Mouse (Mus musculus): ENCODE measurements around the gene Ldlr.
A peak's percentile ranks its signal among the peaks of the same experiment; 100 is the strongest.
"Not testable (repeated sequence)": the region's sequence is repeated elsewhere in the genome, so short reads cannot be mapped to it uniquely, and the experiment has no call there.

Ldlr gene

GRCm38 (mm10) chr9:21758576-21759529, 35.6 kb downstream of the Ldlr start:
- DNase-seq (ENCODE audit: low read depth), result no peak

DNA sequence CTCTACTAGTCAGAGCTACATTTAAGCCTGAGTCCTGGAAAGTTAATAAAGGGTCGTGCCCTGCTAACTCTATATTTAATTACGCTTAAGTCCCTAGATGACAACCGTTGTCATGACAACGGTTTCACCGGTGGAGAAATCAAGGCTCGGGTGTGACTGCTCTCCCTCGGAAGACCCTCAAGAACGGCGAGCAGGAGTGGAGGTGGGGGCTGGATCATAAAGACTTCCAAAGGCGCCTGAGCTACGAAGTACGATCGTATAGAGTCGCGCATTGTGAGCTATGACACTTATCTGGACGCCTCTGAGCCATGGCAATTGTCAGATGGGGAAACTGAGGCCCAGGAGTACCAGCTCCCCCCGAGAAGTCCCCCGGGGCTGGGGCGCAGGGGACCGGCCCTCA, 36.4 kb downstream of the Ldlr start:
- no peak for DNase-seq (ENCODE audit: low read depth)

DNA sequence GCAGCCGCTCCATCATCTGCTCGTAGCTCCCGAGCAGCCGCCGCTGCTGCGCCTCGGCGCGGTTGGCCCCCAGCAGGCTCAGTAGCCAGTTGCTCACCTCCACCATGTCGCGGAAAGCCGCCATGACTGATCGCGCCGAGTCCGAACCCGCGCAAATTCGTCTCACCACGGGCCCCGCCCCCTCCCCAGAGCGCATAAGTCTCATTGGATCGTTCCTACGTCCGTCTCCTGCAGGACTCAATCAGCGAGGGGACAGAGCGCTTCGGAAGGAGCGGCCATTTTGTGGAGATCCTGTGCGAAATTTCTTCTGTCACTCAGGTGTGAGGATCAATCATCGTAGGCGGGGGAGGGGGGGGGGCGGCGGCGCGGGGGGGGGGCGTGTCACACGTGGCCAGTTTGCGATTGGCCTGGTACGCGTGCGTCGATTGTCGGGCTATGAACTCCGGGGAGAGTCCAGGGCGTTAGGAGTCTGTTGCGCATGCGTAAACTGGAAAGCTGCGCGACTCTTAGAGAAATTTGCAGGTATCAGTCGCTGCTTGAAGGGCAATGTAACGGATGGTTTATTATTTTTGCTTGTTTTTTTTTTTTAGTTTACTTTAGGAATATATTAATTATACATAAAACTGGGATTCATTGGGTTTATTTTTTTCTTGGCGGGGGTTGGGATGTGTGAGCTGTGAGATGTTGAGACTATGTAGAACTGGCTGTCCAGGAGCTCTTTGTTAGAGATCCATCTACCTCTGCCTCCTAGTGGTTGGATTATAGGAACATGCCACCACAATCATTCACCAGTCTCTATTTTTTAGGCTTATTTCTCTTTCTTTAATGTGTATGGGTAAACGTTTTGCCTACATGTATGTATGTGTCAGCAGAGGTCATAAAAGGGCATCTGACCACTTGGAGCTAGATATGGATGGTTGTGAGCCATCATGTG, 37.1 kb downstream of the Ldlr start, which contains the start of gene Spc24:
Gene Spc24, minus strand, starts transcription at position 149 of the 934 bp plus-strand sequence.
- DNase-seq (ENCODE audit: low read depth), result peak; percentile 96

- no peak for DNase-seq (ENCODE audit: low read depth)
Observed at GRCm38 (mm10) chr9:21762135-21762534, 38.9 kb downstream of the Ldlr start.

- DNase-seq (ENCODE audit: low read depth), result no peak
Observed at GRCm38 (mm10) chr9:21764084-21764999, 41.1 kb downstream of the Ldlr start.

DNA sequence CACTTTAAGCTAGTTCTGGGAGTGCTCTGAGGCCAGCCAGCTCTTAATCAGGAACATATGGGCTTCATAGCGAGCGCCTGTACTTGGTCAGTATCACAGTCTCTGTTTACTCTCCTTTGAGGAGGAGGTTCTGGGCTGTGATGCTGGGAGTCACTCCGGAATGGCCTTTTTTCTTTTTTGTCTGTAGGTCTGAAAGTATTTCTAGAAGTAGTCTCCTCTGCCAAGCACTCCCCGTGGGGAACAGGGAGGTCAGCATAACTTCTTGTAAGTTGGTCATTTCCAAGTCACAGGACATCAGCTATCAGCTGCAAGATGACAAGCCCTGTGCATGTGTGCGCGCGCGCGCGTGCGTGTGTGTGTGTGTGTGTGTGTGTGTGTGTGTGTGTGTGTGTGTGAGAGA, 44.6 kb downstream of the Ldlr start:
- DNase-seq (ENCODE audit: low read depth), result peak; percentile 85

GRCm38 (mm10) chr9:21768511-21769411, 45.5 kb downstream of the Ldlr start:
- peak; percentile 78 for DNase-seq (ENCODE audit: low read depth)

GRCm38 (mm10) chr9:21769558-21770183, 46.4 kb downstream of the Ldlr start:
- peak; percentile 32 for DNase-seq (ENCODE audit: low read depth)

DNA sequence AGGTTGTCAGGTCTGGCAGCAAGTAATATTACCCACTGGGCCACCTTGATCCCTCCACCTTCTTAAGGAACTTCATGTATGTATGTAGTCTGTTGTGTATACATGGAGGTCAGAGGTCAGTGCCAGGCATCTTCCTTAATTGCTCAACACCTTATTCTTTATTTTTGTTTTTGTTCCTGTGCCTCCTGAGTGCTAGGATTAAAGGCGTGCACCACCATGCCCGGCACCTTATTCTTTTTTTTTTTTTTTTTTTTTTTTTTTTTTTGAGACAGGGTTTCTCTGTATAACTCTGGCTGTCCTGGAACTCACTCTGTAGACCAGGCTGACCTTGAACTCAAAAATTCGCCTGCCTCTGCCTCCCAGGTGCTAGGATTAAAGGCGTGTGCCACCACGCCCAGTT, 50.1 kb downstream of the Ldlr start:
- DNase-seq (ENCODE audit: low read depth), result not testable (repeated sequence)

- no peak for DNase-seq (ENCODE audit: low read depth)
Observed at GRCm38 (mm10) chr9:21774353-21774752, 51.1 kb downstream of the Ldlr start.

- no peak for DNase-seq (ENCODE audit: low read depth)
Observed at GRCm38 (mm10) chr9:21777726-21778125, 54.4 kb downstream of the Ldlr start.

GRCm38 (mm10) chr9:21781657-21782468, 58.6 kb downstream of the Ldlr start:
- DNase-seq (ENCODE audit: low read depth), result peak; percentile 26

- no peak for DNase-seq (ENCODE audit: low read depth)
Observed at GRCm38 (mm10) chr9:21784517-21785307, 61.4 kb downstream of the Ldlr start.

- DNase-seq (ENCODE audit: low read depth), result not testable (repeated sequence)
Observed at GRCm38 (mm10) chr9:21786309-21786708, 63.0 kb downstream of the Ldlr start.

- peak; percentile 72 for DNase-seq (ENCODE audit: low read depth)
Observed at GRCm38 (mm10) chr9:21786906-21787305, 63.6 kb downstream of the Ldlr start.

DNA sequence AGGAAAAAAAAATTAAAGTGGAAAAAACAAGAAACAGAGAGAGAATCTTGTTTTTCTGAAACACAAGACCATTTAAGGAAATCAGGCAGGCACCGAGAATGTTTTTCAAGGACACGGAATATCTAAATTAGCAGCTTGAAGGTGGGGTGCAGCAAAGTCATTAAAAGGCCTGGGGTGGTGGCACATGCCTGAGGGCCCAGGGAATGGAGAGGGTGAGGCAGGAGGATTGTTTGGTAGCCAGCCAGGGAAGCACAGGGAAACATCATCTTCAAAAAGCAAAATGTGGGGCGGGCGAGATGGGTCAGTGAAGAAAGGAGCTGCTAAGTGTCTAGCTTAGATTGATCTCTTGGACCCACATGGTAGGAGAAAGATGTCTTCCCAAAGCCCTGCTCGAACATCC, 64.4 kb downstream of the Ldlr start:
- no peak for DNase-seq (ENCODE audit: low read depth)

GRCm38 (mm10) chr9:21788234-21788633, 65.0 kb downstream of the Ldlr start:
- no peak for DNase-seq (ENCODE audit: low read depth)

- DNase-seq (ENCODE audit: low read depth), result peak; percentile 95
Observed at GRCm38 (mm10) chr9:21791861-21792260, 68.6 kb downstream of the Ldlr start.
